In the genomic region with DNA sequence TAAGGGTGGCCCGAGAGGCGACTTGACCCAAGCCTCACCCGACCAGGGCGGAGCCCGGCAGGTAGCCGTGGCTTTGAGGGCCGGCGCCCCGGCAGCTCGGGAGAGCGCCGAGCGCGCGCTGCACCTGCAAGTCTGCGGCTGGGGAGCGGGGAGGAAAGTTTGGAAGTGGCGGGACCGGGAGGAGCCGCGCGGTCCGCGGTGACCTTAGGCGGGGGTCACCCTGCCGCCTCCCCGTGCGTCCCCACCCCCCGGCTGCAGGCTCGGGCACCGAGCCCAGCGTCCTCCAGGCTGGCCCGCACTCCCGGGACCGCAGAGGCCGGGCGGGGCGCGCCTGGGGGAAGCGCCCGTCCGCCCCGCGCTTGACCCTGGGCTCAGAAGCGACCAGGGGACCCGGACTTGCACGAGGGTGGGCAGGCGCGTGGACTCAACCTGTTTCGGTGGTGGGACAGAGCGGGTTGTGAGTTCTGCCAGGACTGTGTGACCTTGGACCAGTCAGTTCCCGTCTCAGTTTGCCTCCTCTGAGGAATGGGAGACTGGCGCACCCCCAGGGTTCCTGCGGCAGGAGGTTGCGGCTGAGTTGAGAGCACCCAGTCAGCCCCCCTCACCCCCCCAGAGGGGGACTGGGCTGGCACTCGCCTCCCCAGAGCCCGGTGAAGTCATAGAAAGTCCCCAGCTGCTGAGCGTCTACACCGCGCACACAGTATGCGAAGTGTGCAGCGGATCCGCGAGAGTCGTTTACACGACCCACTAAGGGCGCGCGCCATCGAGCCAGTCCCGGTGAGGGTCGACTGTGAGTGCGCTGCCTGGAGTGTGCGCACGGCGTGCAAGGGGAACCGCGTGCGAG, we compare ENCODE assay signal across 8 mouse cellular contexts. TPM values are rescaled to one million over a fixed set of nuclear protein-coding genes. Genes with fewer than 3 reads are reported as not detected.
DNase-seq lines count a peak whose midpoint lies in the region; ATAC-seq and TF ChIP-seq lines count a peak whose summit lies in the region.

No protein-coding gene starts in this region.

- H3K9me3 ChIP-seq in G1E (replicated peaks) = peaks cover 58% of the 10 kb centered on the region
- H3K9me3 ChIP-seq in forebrain, embryonic 15.5 days = no peaks in the 10 kb centered on the region
- H3K9me3 ChIP-seq in intestine, embryonic 15.5 days = no peaks in the 10 kb centered on the region

- no peak overlapping the region for H3K27ac ChIP-seq in forebrain, embryonic 15.5 days (replicated peaks)
- no peak overlapping the region for H3K27ac ChIP-seq in intestine, embryonic 15.5 days

- peak; percentile 78 to 88 for DNase-seq in adrenal gland, adult (ENCODE audit: inconsistent age in 2 of 2, low spot score in 1 of 2)
- no peak for DNase-seq in adrenal gland, postnatal 4 days (ENCODE audit: low spot score in 2 of 2)
- no peak for DNase-seq in G1E (ENCODE audit: low spot score)
- peak; percentile 62 for DNase-seq in thymus, postnatal 4 days
- DNase-seq in layer of hippocampus, adult 9-11 months = no peak

- peak overlapping the region; percentile 58 for H3K9ac ChIP-seq in forebrain, embryonic 15.5 days (replicated peaks)
- H3K9ac ChIP-seq in intestine, embryonic 15.5 days = peak overlapping the region; percentile 45

- no peak for ATAC-seq in G1E (ENCODE audit: extremely low read depth, insufficient number of reproducible peaks, low FRiP score, poor library complexity, severe bottlenecking)
- 0 out of 2 replicates have a peak, but pooled peaks have one; percentile 10 for ATAC-seq in forebrain, embryonic 15.5 days (replicated peaks)
- peak; percentile 23; the same call in 1 of the 2 replicates for ATAC-seq in intestine, embryonic 15.5 days
- peak; percentile 19; the same call in 1 of the 2 replicates for ATAC-seq in megakaryocyte-erythroid progenitor cell, adult 5-6 weeks (replicated peaks; ENCODE audit: low FRiP score, low TSS enrichment, poor library complexity, severe bottlenecking)

- no peak for TF ChIP-seq CTCF in G1E (IDR thresholded peaks at IDR 0.05; ENCODE audit: low read depth, low read length)

- WGBS in forebrain, embryonic 15.5 days = 1% methylated on average over 69 of the region's 79 CpGs
- under 1% methylated on average over 78 of the region's 79 CpGs for WGBS in intestine, embryonic 15.5 days

- peak overlapping the region; percentile 100 for H3K4me2 ChIP-seq in forebrain, embryonic 15.5 days (replicated peaks)
- H3K4me2 ChIP-seq in intestine, embryonic 15.5 days (replicated peaks) = peak overlapping the region; percentile 100

- H3K36me3 ChIP-seq in G1E (replicated peaks) = no peaks in the 10 kb centered on the region
- H3K36me3 ChIP-seq in forebrain, embryonic 15.5 days = no peaks in the 10 kb centered on the region
- H3K36me3 ChIP-seq in intestine, embryonic 15.5 days = no peaks in the 10 kb centered on the region

- no peaks in the 10 kb centered on the region; the same call in 1 of the 2 replicates for H3K27me3 ChIP-seq in G1E (ENCODE audit: insufficient read depth, low read length)
- H3K27me3 ChIP-seq in forebrain, embryonic 15.5 days = peaks cover 49% of the 10 kb centered on the region
- H3K27me3 ChIP-seq in intestine, embryonic 15.5 days (replicated peaks) = peaks cover 44% of the 10 kb centered on the region

- peak overlapping the region; percentile 47; the same call in 1 of the 2 replicates for H3K4me3 ChIP-seq in G1E (ENCODE audit: low read depth, low read length)
- peak overlapping the region; percentile 74 for H3K4me3 ChIP-seq in forebrain, embryonic 15.5 days
- H3K4me3 ChIP-seq in intestine, embryonic 15.5 days (replicated peaks) = peak overlapping the region; percentile 64

- H3K4me1 ChIP-seq in G1E (ENCODE audit: insufficient read depth, low read depth, low read length) = no peaks in the 10 kb centered on the region; the same call in 1 of the 2 replicates
- H3K4me1 ChIP-seq in forebrain, embryonic 15.5 days = peaks cover 43% of the 10 kb centered on the region
- H3K4me1 ChIP-seq in intestine, embryonic 15.5 days (replicated peaks) = peaks cover 30% of the 10 kb centered on the region

RNA-seq across cellular contexts. Expression of a gene that starts 0.9 kb away (rescaled TPM):
- total RNA-seq in adrenal gland, postnatal 4 days (2021) = 10 to 100 TPM; 53.7 to 60.8 TPM
- total RNA-seq in G1E (2014; fragmentation: Nextera tagmentation) (not detected in 2 replicates), G1E (2017) (not detected in 2 replicates)
- polyA plus RNA-seq in G1E (2012) = 0.20 TPM in 1 of 2 replicates, not detected in the other
- 9.9 and 10.6 TPM in 2 replicates for polyA plus RNA-seq in forebrain, embryonic 15.5 days (2015; fragmentation: Nextera tagmentation; extraction: Ambion mirVana)
- 3.3 and 4.7 TPM in 2 replicates for polyA plus RNA-seq in intestine, embryonic 15.5 days (2015; fragmentation: Nextera tagmentation; extraction: Ambion mirVana)
- not detected in 2 replicates for total RNA-seq in megakaryocyte-erythroid progenitor cell, adult 5-6 weeks (2014; fragmentation: Nextera tagmentation)
- total RNA-seq in megakaryocyte-erythroid progenitor cell, adult 5-6 weeks (2017) = not detected in 2 replicates

RNA-seq across cellular contexts. Expression of a gene that starts 51.9 kb away (rescaled TPM):
- total RNA-seq in adrenal gland, postnatal 4 days (2021) = 10 to 100 TPM; 89.3 to 94.4 TPM
- total RNA-seq in G1E (2014; fragmentation: Nextera tagmentation) (7.5 and 9.4 TPM in 2 replicates), G1E (2017) (10.5 and 11.4 TPM in 2 replicates)
- polyA plus RNA-seq in G1E (2012) = 6.8 and 7.5 TPM in 2 replicates
- polyA plus RNA-seq in forebrain, embryonic 15.5 days (2015; fragmentation: Nextera tagmentation; extraction: Ambion mirVana) = 183 and 193 TPM in 2 replicates
- polyA plus RNA-seq in intestine, embryonic 15.5 days (2015; fragmentation: Nextera tagmentation; extraction: Ambion mirVana) = 56.1 and 56.7 TPM in 2 replicates
- 4.1 and 5.4 TPM in 2 replicates for total RNA-seq in megakaryocyte-erythroid progenitor cell, adult 5-6 weeks (2014; fragmentation: Nextera tagmentation)
- 6.9 and 8.5 TPM in 2 replicates for total RNA-seq in megakaryocyte-erythroid progenitor cell, adult 5-6 weeks (2017)

Comparison
In these comparisons a context has a peak if more than half of its experiments do, and no peak if none do; other contexts are left out.
1. DNase-seq: peak in adrenal gland, adult (2 of 2) and thymus, postnatal 4 days (single experiment); none in adrenal gland, postnatal 4 days (0 of 2), G1E (single experiment) and layer of hippocampus, adult 9-11 months (single experiment).
2. RNA of a gene that starts 0.9 kb away (total RNA-seq): 53.7 to 60.8 TPM in adrenal gland, postnatal 4 days; not detected in G1E and not detected in megakaryocyte-erythroid progenitor cell, adult 5-6 weeks; every median in the first group is over 10 times any median in the second.
3. RNA of a gene that starts 51.9 kb away (total RNA-seq): 89.3 to 94.4 TPM in adrenal gland, postnatal 4 days; 7.5 to 11.4 TPM in G1E and 4.1 to 8.5 TPM in megakaryocyte-erythroid progenitor cell, adult 5-6 weeks; every median in the first group is over 4 times any median in the second.
4. Peak in every context shown above with its lines, with median percentiles within 50 percentile points of each other: H3K4me3 ChIP-seq.